Mouse (Mus musculus) adrenal gland, postnatal 10 days (tissue): ENCODE results near the gene Dnah10. TPM values are rescaled to one million over a fixed set of nuclear protein-coding genes. Genes with fewer than 3 reads are reported as not detected.

ENCODE experiments used
- DNase-seq: peaks from one replicate; pipeline ENCODE4 v3.0.0; 2021; ENCODE audit warnings: mixed read lengths
- total RNA-seq, 2 experiments: library from RNA; stranded (reverse); gene quantifications; 2 replicates each; pipeline ENCODE4 v1.2.3; 2021

Dnah10 gene
- total RNA-seq, 2 experiments from 2014 or later: 0.33 to 1.2 TPM

GRCm38 (mm10) chr5:124872033-124872432 lies 147.1 kb downstream of the Dnah10 start:
- peak; percentile 79 for DNase-seq

GRCm38 (mm10) chr5:124873096-124873495 lies 148.2 kb downstream of the Dnah10 start:
- no peak for DNase-seq

GRCm38 (mm10) chr5:124873890-124874601 lies 149.2 kb downstream of the Dnah10 start:
- no peak for DNase-seq

GRCm38 (mm10) chr5:124879251-124879650 lies 154.4 kb downstream of the Dnah10 start:
- no peak for DNase-seq

- DNase-seq: no peak
These were observed 154.9 kb downstream of the Dnah10 start for GRCm38 (mm10) chr5:124879801-124880200.

GRCm38 (mm10) chr5:124883877-124884276 lies 159.0 kb downstream of the Dnah10 start:
- DNase-seq: no peak

Other genes starting within 250 kb of the Dnah10 start
- gene Rilpl2, start 246.7 kb upstream of the Dnah10 start, total RNA-seq: 10 to 100 TPM; 20.4 to 21.0 TPM
- 10 to 100 TPM; 16.1 to 18.7 TPM for gene Snrnp35, start 242.0 kb upstream of the Dnah10 start, total RNA-seq
- 10 to 100 TPM; 18.2 to 23.4 TPM for gene Rilpl1, start 193.7 kb upstream of the Dnah10 start, total RNA-seq
- gene Tmed2, start 184.4 kb upstream of the Dnah10 start, total RNA-seq: 100 to 1,000 TPM; 212 to 221 TPM
- gene Ddx55, start 172.2 kb upstream of the Dnah10 start, total RNA-seq: 10 to 100 TPM; 10.7 to 14.2 TPM
- 10 to 100 TPM; 42.0 to 49.9 TPM for gene Eif2b1, start 146.0 kb upstream of the Dnah10 start, total RNA-seq
- 10 to 100 TPM; 35.3 to 36.8 TPM for gene Gtf2h3, start 145.9 kb upstream of the Dnah10 start, total RNA-seq
- gene Atp6v0a2, start 96.5 kb upstream of the Dnah10 start, total RNA-seq: 10 to 100 TPM; 54.1 to 59.2 TPM
- 1 to 10 TPM; 4.3 to 6.1 TPM for gene Ccdc92, start 137.3 kb downstream of the Dnah10 start, total RNA-seq
- 10 to 100 TPM; 48.5 to 58.8 TPM for gene Zfp664, start 137.6 kb downstream of the Dnah10 start, total RNA-seq